Mouse (Mus musculus) lung, adult 2 months (tissue): ENCODE data around the gene Rhbg.

ENCODE experiments used
- CTCF ChIP-seq: fragments of 200-500 bp; IDR thresholded peaks from 2 replicates; pipeline ENCODE4 v1.5.1; 2011; ENCODE audit warnings: mild to moderate bottlenecking, low read length, control low read depth; ENCODE audit not compliant: insufficient read depth
- POLR2A ChIP-seq: fragments of 200-500 bp; IDR thresholded peaks from 2 replicates; pipeline ENCODE4 v1.6.1; 2011; ENCODE audit warnings: low read depth, mild to moderate bottlenecking, control low read depth, low read length, borderline replicate concordance; ENCODE audit errors: extremely low read depth

DNA sequence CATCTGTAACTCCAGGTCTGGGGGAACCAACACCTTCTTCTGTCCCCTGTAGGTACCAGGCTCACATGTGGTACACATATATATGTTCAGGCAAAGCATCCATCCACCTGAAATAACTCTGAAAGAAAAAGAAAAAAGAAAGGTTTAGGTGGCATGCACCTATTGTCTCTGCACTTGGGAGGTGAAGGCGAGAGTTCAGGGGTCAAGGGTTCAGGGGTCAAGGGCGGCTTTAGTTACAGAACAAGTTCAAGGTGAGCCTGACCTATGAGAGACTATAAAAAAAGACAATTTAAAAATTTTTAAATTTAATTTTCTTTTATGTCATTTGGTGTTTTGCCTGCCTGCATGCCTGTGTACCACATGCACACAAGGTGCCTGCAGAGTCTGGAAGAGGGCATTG lies 25.5 kb upstream of the Rhbg start:
- TF ChIP-seq POLR2A (no peak), CTCF (no peak)
